Mouse (Mus musculus) WW6 (cell line): Measurements from ENCODE around the gene Cep104.

Experiments
- DNase-seq: peaks from one replicate; pipeline ENCODE4 v3.0.0-alpha.2; 2013; ENCODE audit warnings: low read depth, low spot score

Gene Cep104

DNA sequence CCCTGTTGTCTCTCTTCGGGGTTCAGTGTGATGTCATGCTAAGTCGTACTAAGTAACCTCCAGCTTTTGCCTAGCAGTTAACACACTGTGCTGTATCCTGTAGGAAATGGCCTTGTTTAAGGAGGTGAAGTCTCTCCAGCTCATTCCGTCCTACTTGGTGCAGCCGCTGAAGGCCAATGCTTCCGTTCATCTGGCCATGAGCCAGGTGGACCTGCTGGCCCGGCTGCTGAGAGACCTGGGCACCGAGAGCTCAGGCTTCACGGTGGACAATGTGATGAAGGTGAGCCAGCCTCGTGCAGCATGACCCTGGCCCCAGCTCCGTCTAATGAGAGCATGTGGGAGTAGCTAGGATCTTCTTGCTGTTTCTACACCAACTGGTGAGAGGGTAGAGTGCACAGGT lies 17.7 kb downstream of the Cep104 start:
- no peak for DNase-seq

DNA sequence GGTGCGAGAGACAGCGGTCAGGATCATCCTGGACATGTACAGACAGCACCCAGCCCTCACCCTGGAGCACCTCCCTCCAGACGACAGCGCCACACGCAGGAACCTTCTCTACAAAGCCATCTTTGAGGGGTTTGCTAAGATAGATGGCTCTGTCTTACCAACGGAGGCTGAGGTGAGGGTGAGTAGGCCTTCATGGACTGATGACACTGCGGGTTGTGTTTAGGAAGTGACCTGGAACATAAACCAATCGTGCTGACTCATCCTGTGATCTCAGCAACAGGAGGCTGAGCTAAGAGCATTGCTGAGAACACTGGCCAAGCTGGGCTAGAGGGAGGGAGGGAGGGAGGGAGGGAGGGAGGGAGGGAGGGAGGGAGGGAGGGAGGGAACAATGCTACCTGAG lies 18.5 kb downstream of the Cep104 start:
- DNase-seq: no peak

DNA sequence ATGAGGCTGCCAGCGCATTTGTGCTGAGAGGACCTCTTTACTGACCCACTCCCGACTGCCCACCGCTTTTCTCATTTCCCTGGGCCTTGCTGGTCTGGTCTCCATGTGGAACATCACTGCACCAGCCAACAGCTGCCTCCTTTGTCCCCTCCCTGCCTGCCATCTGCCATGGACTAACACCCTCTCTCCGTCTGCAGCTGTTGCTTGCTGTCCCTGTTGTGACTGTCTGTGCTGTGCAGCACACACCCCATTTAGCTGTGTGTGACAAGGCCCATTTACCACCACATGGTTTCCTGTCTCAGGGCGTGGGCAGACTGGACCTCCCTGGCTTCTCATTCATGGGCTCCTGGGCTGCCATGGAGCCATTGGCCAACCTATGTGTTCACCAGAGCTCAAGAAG lies 30.5 kb downstream of the Cep104 start:
- no peak for DNase-seq

GRCm38 (mm10) chr4:154006264-154006663 lies 31.3 kb downstream of the Cep104 start:
- DNase-seq: no peak

- no peak for DNase-seq
Observed at GRCm38 (mm10) chr4:154007759-154008158, 32.8 kb downstream of the Cep104 start.

DNA sequence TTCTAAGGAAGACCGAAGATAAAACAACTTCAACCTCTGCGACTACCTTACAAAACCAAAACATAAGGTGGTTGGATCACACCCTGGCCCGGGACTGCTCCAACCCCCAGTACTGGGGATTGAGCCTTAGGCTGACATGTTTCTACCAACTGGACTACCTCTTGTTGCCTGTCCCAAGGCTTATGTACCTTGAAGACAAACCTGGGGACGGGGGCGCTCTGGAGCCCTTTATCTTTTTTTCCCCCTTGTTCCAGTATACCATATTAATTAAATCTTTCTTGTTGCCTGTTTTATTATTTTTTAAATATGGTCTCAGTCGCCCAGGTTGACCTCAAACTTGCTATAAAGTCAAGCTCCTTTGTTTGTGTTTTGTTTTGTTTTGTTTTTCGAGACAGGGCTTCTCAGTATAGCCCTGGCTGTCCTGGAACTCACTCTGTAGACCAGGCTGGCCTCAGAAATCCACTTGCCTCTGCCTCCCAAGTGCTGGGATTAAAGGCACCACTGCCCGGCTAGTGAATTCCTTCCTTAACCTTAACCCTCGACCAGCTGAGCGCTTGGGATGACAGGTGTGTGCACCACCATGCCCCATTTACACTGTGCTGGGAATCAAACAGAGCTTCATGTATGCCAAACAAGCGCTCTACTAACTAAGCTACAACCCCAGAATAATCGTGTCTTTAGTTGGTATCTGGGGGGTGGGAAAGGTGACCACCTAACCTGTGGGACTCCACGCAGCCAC lies 36.1 kb downstream of the Cep104 start:
- DNase-seq: no peak

- DNase-seq: peak; percentile 53
Observed at GRCm38 (mm10) chr4:154011646-154012089, 36.7 kb downstream of the Cep104 start, which contains the start of gene Lrrc47. TSS of gene Lrrc47 (plus strand) at chr4:154011731.

GRCm38 (mm10) chr4:154012132-154012882 lies 37.3 kb downstream of the Cep104 start:
- no peak for DNase-seq

- no peak for DNase-seq
Observed at GRCm38 (mm10) chr4:154015476-154015875, 40.5 kb downstream of the Cep104 start.

GRCm38 (mm10) chr4:154019571-154019970 lies 44.6 kb downstream of the Cep104 start:
- no peak for DNase-seq

- DNase-seq: no peak
Observed at GRCm38 (mm10) chr4:154021432-154021831, 46.4 kb downstream of the Cep104 start.

DNA sequence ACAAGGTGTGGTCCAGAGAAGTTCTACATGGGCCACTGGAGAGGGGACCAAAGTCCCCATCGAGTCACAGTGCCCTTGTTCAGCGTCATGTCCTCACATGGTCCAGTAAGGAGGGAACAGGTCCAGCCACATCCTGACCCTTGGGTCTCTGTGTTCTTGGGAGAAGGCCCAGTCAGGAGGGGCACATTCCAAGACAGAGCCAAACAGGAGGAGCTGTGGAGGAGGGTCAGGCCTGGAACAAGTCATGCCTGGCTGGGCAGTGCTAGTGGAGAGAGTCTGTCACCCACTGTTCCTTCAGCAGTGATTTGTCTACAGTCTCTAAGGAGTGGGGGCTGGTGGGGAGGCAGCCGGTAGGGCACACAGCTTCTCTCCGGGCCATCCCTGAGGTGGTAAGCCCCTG lies 47.4 kb downstream of the Cep104 start:
- DNase-seq: no peak

DNA sequence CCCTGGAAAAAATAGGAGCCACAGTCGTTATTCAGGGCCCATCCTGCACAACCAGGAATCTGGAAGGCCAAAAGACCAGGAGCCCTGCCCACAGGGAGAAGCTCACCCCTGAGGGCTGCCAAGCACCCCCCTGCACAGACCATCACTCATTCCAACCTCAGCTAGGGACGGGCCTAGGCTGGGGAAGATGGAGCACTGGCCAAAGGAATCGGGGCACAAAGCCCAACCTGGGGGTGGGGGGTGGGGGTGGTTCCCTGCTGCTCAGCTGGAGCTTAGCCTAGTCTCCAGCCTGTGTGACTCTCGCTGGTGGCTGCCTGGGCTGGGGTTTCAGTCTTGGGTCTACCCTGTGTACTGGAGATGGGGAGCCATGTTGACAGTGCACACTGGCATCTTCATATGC lies 47.9 kb downstream of the Cep104 start:
- DNase-seq: no peak

- no peak for DNase-seq
Observed at GRCm38 (mm10) chr4:154023754-154024601, 49.0 kb downstream of the Cep104 start.

- no peak for DNase-seq
Observed at GRCm38 (mm10) chr4:154024729-154025521, 49.9 kb downstream of the Cep104 start.

GRCm38 (mm10) chr4:154025641-154026440 lies 50.8 kb downstream of the Cep104 start, which contains the start of gene Smim1:
TSS of gene Smim1 (minus strand) at chr4:154026230.
- peak; percentile 66 for DNase-seq

GRCm38 (mm10) chr4:154026441-154026761 lies 51.4 kb downstream of the Cep104 start:
- no peak for DNase-seq

GRCm38 (mm10) chr4:154028066-154028465 lies 53.1 kb downstream of the Cep104 start:
- DNase-seq: no peak

DNA sequence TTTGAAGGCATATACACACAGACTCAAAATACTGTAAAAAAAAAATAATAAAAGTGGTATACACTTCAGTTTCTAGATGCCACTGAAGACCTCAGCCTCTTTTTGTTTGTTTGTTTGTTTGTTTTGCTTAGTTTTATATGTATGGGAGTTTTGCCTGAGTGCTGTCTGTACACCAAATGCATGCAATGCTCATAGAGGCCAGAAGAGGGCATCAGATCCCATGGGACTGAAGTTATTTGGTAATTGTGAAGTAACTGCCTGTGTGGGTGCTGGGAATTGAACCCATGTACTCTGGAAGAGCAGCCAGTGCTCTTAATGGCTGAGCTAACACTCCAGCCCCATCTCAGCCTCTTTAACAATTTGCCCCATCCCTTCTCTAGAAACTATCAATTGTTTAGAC lies 53.7 kb downstream of the Cep104 start:
- no peak for DNase-seq

GRCm38 (mm10) chr4:154037123-154037522 lies 62.1 kb downstream of the Cep104 start:
- DNase-seq: no peak
